Mouse (Mus musculus) erythroblast, embryonic 14.5 days (primary cell): Measurements from ENCODE around the gene Hnrnpab. TPM values are rescaled to one million over a fixed set of nuclear protein-coding genes. Genes with fewer than 3 reads are reported as not detected.

Experiments used
- H3K27me3 ChIP-seq: 2 replicates; pipeline ENCODE4 v1.6.1; 2012; ENCODE audit warnings: inconsistent platforms; ENCODE audit not compliant: control insufficient read depth
- H3K36me3 ChIP-seq: 2 replicates; pipeline ENCODE4 v1.6.1; 2012; ENCODE audit warnings: mild to moderate bottlenecking, inconsistent platforms; ENCODE audit not compliant: control insufficient read depth
- H3K4me1 ChIP-seq: 2 replicates; pipeline ENCODE4 v1.6.1; 2012; ENCODE audit warnings: inconsistent platforms; ENCODE audit not compliant: control insufficient read depth
- H3K4me3 ChIP-seq: replicated peaks from 2 replicates; pipeline ENCODE3; 2012; ENCODE audit warnings: moderate library complexity, mild to moderate bottlenecking, inconsistent platforms
- H3K9me3 ChIP-seq: 2 replicates; pipeline ENCODE4 v1.6.1; 2012; ENCODE audit warnings: low read length, inconsistent platforms, mixed read lengths; ENCODE audit not compliant: control insufficient read depth
- GATA1 ChIP-seq: IDR thresholded peaks from 2 replicates; pipeline ENCODE4 v1.6.1; 2012; ENCODE audit warnings: low read length, inconsistent platforms, mixed read lengths
- TAL1 ChIP-seq: IDR thresholded peaks from 3 replicates; pipeline ENCODE4 v1.6.1; 2012; ENCODE audit warnings: low read length, inconsistent platforms, mixed read lengths
- polyA plus RNA-seq: library from polyadenylated mRNA; stranded (reverse); fragments of >175 nt; gene quantifications from 2 replicates; pipeline ENCODE4 v1.2.3, GENCODE M21; 2012

The Hnrnpab gene
- polyA plus RNA-seq, 1 experiment, result 82.9 TPM

DNA sequence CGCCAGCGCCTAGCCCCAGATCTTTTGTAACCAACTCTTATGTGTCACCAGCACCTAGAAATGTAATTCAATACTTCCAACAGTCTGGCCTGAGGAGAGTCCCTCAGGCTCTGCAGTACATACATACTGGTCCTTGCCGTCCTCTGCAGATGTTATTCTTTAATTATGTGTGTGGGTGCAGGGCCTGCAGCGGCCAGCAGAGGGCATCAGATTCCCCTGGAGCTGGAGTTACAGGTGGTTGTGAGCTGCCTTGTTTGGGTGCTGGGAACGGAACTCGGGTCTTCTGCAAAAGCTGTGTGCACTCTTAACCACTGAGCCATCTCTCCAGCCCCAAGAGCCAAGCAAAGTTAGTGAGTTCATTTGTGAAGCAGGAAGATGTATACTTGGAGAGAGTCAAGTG, 40.7 kb downstream of the Hnrnpab start:
- Histone ChIP-seq H3K9me3 (peaks cover 4% of the 10 kb centered on the region), H3K4me1 (no peaks in the 10 kb centered on the region), H3K4me3 (no peak overlapping the region), H3K36me3 (no peaks in the 10 kb centered on the region), H3K27me3 (no peaks in the 10 kb centered on the region)
- no peak for TF ChIP-seq GATA1
- TF ChIP-seq TAL1, result no peak

GRCm38 (mm10) chr11:51565062-51565461, 41.6 kb downstream of the Hnrnpab start:
- H3K36me3 ChIP-seq, result no peaks in the 10 kb centered on the region
- TF ChIP-seq GATA1, result no peak
- no peak for TF ChIP-seq TAL1
- H3K4me3 ChIP-seq, result no peak overlapping the region
- H3K9me3 ChIP-seq, result peaks cover 4% of the 10 kb centered on the region
- no peaks in the 10 kb centered on the region for H3K27me3 ChIP-seq
- no peaks in the 10 kb centered on the region for H3K4me1 ChIP-seq

- Histone ChIP-seq H3K9me3 (peaks cover 4% of the 10 kb centered on the region), H3K4me3 (no peak overlapping the region), H3K36me3 (no peaks in the 10 kb centered on the region), H3K4me1 (no peaks in the 10 kb centered on the region), H3K27me3 (no peaks in the 10 kb centered on the region)
- TF ChIP-seq GATA1 (no peak), TAL1 (no peak)
These were observed 43.4 kb downstream of the Hnrnpab start for GRCm38 (mm10) chr11:51563276-51563675.

- H3K4me1 ChIP-seq, result no peaks in the 10 kb centered on the region
- H3K27me3 ChIP-seq, result no peaks in the 10 kb centered on the region; the same call in 1 of the 2 replicates
- no peaks in the 10 kb centered on the region for H3K9me3 ChIP-seq
- TF ChIP-seq TAL1 (no peak), GATA1 (no peak)
- H3K36me3 ChIP-seq, result no peaks in the 10 kb centered on the region
- H3K4me3 ChIP-seq, result no peak overlapping the region
These were observed 51.6 kb downstream of the Hnrnpab start for GRCm38 (mm10) chr11:51555066-51555465.

GRCm38 (mm10) chr11:51554590-51554989, 52.1 kb downstream of the Hnrnpab start:
- H3K4me3 ChIP-seq, result no peak overlapping the region
- no peaks in the 10 kb centered on the region for H3K36me3 ChIP-seq
- no peaks in the 10 kb centered on the region; the same call in 1 of the 2 replicates for H3K27me3 ChIP-seq
- TF ChIP-seq GATA1, result no peak
- no peak for TF ChIP-seq TAL1
- H3K9me3 ChIP-seq, result no peaks in the 10 kb centered on the region
- no peaks in the 10 kb centered on the region for H3K4me1 ChIP-seq

- no peaks in the 10 kb centered on the region for H3K9me3 ChIP-seq
- H3K27me3 ChIP-seq, result no peaks in the 10 kb centered on the region; the same call in 1 of the 2 replicates
- no peaks in the 10 kb centered on the region for H3K4me1 ChIP-seq
- H3K4me3 ChIP-seq, result no peak overlapping the region
- TF ChIP-seq GATA1 (no peak), TAL1 (no peak)
- H3K36me3 ChIP-seq, result no peaks in the 10 kb centered on the region
These were observed 54.6 kb downstream of the Hnrnpab start for GRCm38 (mm10) chr11:51552091-51552490.

DNA sequence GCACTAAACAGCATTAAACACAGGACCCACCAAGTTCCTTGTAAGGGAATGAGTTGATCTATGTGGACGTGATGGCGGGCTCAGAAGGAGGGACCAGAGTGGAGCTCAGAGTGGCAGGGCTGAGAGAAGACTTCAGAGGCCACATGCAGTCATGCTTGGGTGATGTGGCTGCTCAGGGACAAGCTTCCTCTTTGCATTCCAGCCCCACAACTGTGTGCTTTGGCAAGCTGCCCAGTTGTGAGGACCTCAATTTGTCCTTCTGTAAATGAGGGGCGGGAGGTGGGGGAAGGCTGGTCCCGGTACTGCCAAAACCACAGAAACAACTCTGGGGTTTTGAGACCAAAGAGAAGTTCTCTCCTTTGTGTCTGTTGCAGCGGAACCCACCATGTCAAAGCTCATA, 55.4 kb downstream of the Hnrnpab start:
- H3K9me3 ChIP-seq, result no peaks in the 10 kb centered on the region
- H3K4me1 ChIP-seq, result no peaks in the 10 kb centered on the region
- H3K27me3 ChIP-seq, result no peaks in the 10 kb centered on the region; the same call in 1 of the 2 replicates
- no peaks in the 10 kb centered on the region for H3K36me3 ChIP-seq
- no peak for TF ChIP-seq GATA1
- TF ChIP-seq TAL1, result no peak
- no peak overlapping the region for H3K4me3 ChIP-seq

Other genes starting within 250 kb of the Hnrnpab start
- 0.62 and 0.69 TPM in 2 replicates for gene Phykpl, start 22.1 kb downstream of the Hnrnpab start, polyA plus RNA-seq
- 7.4 and 8.9 TPM in 2 replicates for gene Nhp2, start 12.9 kb upstream of the Hnrnpab start, polyA plus RNA-seq
- 1.4 and 1.5 TPM in 2 replicates for gene Rmnd5b, start 29.0 kb upstream of the Hnrnpab start, polyA plus RNA-seq
- gene N4bp3, start 44.0 kb upstream of the Hnrnpab start, polyA plus RNA-seq, result 0.03 TPM in 2 replicates
- not detected in 2 replicates for gene D930048N14Rik, start 44.1 kb upstream of the Hnrnpab start, polyA plus RNA-seq
- gene 0610009B22Rik, start 82.0 kb upstream of the Hnrnpab start, polyA plus RNA-seq, result 0.14 and 0.15 TPM in 2 replicates
- gene Sec24a, start 156.8 kb upstream of the Hnrnpab start, polyA plus RNA-seq, result 0.22 and 0.26 TPM in 2 replicates
- gene Sar1b, start 156.8 kb upstream of the Hnrnpab start, polyA plus RNA-seq, result 0.27 and 0.65 TPM in 2 replicates